Mouse (Mus musculus): Measurements from ENCODE around the gene Cpt1b. TPM values are rescaled to one million over a fixed set of nuclear protein-coding genes. Genes with fewer than 3 reads are reported as not detected.
A peak's percentile ranks its signal among the peaks of the same experiment; 100 is the strongest.

Cpt1b gene
- polyA plus RNA-seq, 1 experiment from 2014 or later, result 1.2 TPM

DNA sequence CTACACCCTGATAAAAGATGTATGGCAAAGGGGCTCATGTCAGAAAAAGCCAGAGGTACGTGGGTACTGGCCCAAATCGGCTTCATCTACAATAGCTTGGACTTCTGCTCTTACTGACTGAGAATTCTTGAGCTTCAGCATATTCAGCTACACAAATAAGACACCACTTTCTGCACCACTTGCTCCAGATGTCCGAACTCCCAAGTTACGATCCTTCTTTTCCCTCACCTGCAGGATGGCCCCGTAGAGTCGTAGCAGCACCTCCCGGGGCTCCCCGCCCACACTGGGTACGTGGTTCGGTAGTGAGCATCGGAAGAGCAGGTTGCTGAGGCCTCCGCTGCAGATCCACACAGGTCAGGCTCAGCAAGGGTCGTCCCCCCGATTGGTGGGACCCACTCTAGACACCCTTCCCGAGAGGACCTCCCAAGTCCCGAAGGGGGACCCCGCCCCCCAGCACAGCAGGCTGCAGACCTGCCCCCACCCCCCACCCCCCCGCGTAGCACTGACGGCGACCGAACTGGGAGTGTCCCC lies 3.2 kb upstream of the Cpt1b start:
- H3K4me1 ChIP-seq (ENCODE audit: control insufficient read depth, insufficient read depth, low read length), result peaks cover 11% of the 10 kb centered on the region
- no peaks in the 10 kb centered on the region for H3K27me3 ChIP-seq (ENCODE audit: control insufficient read depth, insufficient read depth, low read depth, low read length)
- peaks cover 13% of the 10 kb centered on the region for H3K36me3 ChIP-seq (ENCODE audit: control insufficient read depth, insufficient read depth, low read length)
- peak overlapping the region; percentile 81 for H3K4me3 ChIP-seq (ENCODE audit: low read depth, low read length)
- peak overlapping the region; percentile 78 for H3K9ac ChIP-seq (ENCODE audit: low read depth, low read length)
- peak overlapping the region; percentile 95 for H3K27ac ChIP-seq (ENCODE audit: low read length)
- WGBS, result 4% methylated on average over 22 of the region's 22 CpGs
- H3K4me2 ChIP-seq (ENCODE audit: low read length), result peak overlapping the region; percentile 93
- ATAC-seq, result peak; percentile 62
- no peaks in the 10 kb centered on the region for H3K9me3 ChIP-seq (replicated peaks; ENCODE audit: control insufficient read depth, low read length, poor library complexity, severe bottlenecking)

DNA sequence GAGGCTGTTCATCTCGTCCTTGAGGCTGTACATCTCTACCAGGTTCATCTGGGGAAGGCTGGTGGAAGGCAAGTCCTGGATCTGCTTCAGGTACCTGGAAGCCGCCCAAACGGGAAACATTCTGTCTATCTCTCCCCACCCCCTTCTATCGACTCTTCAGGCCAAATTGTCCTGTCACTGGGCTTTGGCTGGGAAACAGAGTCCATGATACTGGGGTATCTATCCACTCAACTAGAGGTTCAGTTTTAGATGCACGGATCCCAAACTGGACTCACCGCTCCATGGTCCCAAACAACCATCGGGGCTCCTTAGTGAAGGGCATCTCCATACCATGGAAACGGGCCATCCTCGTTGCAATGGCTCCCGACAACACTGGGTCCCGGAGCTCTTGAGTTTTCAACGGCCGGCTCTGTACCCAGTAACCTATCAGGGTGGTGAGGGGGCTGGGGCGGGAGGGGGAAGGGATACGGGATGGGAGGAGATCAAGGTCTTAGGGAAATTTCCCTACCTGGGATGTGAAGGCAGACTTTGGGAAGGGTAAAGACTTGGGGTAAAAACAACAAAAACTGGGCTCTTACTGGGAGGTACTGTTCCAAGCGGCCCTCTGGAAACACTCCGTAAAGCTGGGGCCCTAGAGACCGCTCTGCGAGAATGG lies 2.6 kb upstream of the Cpt1b start:
- Histone ChIP-seq H3K9ac (ENCODE audit: low read depth, low read length) (peak overlapping the region; percentile 78), H3K4me1 (ENCODE audit: control insufficient read depth, insufficient read depth, low read length) (peaks cover 11% of the 10 kb centered on the region), H3K27me3 (ENCODE audit: control insufficient read depth, insufficient read depth, low read depth, low read length) (no peaks in the 10 kb centered on the region), H3K9me3 (replicated peaks; ENCODE audit: control insufficient read depth, low read length, poor library complexity, severe bottlenecking) (no peaks in the 10 kb centered on the region), H3K36me3 (ENCODE audit: control insufficient read depth, insufficient read depth, low read length) (peaks cover 13% of the 10 kb centered on the region), H3K4me2 (ENCODE audit: low read length) (peak overlapping the region; percentile 93), H3K27ac (ENCODE audit: low read length) (no peak overlapping the region), H3K4me3 (ENCODE audit: low read depth, low read length) (peak overlapping the region; percentile 81)
- no peak for ATAC-seq
- WGBS, result 83% methylated on average over 19 of the region's 19 CpGs

GRCm38 (mm10) chr15:89426716-89427115 lies 1.1 kb upstream of the Cpt1b start:
- Histone ChIP-seq H3K9me3 (replicated peaks; ENCODE audit: control insufficient read depth, low read length, poor library complexity, severe bottlenecking) (no peaks in the 10 kb centered on the region), H3K4me3 (ENCODE audit: low read depth, low read length) (no peak overlapping the region), H3K9ac (ENCODE audit: low read depth, low read length) (no peak overlapping the region), H3K27ac (ENCODE audit: low read length) (no peak overlapping the region), H3K4me2 (ENCODE audit: low read length) (no peak overlapping the region), H3K27me3 (ENCODE audit: control insufficient read depth, insufficient read depth, low read depth, low read length) (no peaks in the 10 kb centered on the region), H3K4me1 (ENCODE audit: control insufficient read depth, insufficient read depth, low read length) (peaks cover 11% of the 10 kb centered on the region), H3K36me3 (ENCODE audit: control insufficient read depth, insufficient read depth, low read length) (peaks cover 15% of the 10 kb centered on the region)
- no peak for ATAC-seq
- WGBS, result 89% methylated on average over 10 of the region's 10 CpGs

DNA sequence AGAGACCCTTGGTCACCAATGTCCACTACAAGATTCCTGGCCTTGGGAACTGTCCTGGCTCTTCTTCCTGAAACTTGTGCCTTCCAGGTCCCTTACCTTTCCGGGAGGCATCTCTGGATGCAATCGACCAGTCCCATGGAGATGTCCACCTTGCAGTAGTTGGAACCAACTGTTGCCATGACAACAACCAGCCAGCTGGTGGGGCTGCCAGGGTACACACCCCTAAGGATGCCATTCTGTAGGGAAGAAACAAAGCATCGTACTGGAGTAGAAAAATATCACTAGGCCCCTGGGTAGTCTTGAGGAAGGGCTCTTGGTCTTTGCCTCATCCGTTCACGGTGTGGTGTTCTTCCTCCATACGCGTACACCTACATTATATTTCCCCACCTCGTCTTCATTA lies 1.0 kb downstream of the Cpt1b start:
- H3K9ac ChIP-seq (ENCODE audit: low read depth, low read length), result no peak overlapping the region
- no peak for ATAC-seq
- no peaks in the 10 kb centered on the region for H3K27me3 ChIP-seq (ENCODE audit: control insufficient read depth, insufficient read depth, low read depth, low read length)
- no peak overlapping the region for H3K4me2 ChIP-seq (ENCODE audit: low read length)
- H3K27ac ChIP-seq (ENCODE audit: low read length), result no peak overlapping the region
- peaks cover 20% of the 10 kb centered on the region for H3K36me3 ChIP-seq (ENCODE audit: control insufficient read depth, insufficient read depth, low read length)
- peaks cover 9% of the 10 kb centered on the region for H3K4me1 ChIP-seq (ENCODE audit: control insufficient read depth, insufficient read depth, low read length)
- 83% methylated on average over 8 of the region's 8 CpGs for WGBS
- no peaks in the 10 kb centered on the region for H3K9me3 ChIP-seq (replicated peaks; ENCODE audit: control insufficient read depth, low read length, poor library complexity, severe bottlenecking)
- no peak overlapping the region for H3K4me3 ChIP-seq (ENCODE audit: low read depth, low read length)

GRCm38 (mm10) chr15:89421938-89422337 lies 3.7 kb downstream of the Cpt1b start:
- no peaks in the 10 kb centered on the region for H3K4me1 ChIP-seq (ENCODE audit: control insufficient read depth, insufficient read depth, low read length)
- no peak overlapping the region for H3K4me2 ChIP-seq (ENCODE audit: low read length)
- no peak overlapping the region for H3K27ac ChIP-seq (ENCODE audit: low read length)
- H3K9ac ChIP-seq (ENCODE audit: low read depth, low read length), result no peak overlapping the region
- no peak for ATAC-seq
- WGBS, result 93% methylated on average over 9 of the region's 9 CpGs
- H3K9me3 ChIP-seq (replicated peaks; ENCODE audit: control insufficient read depth, low read length, poor library complexity, severe bottlenecking), result no peaks in the 10 kb centered on the region
- no peaks in the 10 kb centered on the region for H3K27me3 ChIP-seq (ENCODE audit: control insufficient read depth, insufficient read depth, low read depth, low read length)
- no peak overlapping the region for H3K4me3 ChIP-seq (ENCODE audit: low read depth, low read length)
- H3K36me3 ChIP-seq (ENCODE audit: control insufficient read depth, insufficient read depth, low read length), result peaks cover 24% of the 10 kb centered on the region

- H3K27me3 ChIP-seq (ENCODE audit: control insufficient read depth, insufficient read depth, low read depth, low read length), result no peaks in the 10 kb centered on the region
- H3K4me3 ChIP-seq (ENCODE audit: low read depth, low read length), result no peak overlapping the region
- H3K36me3 ChIP-seq (ENCODE audit: control insufficient read depth, insufficient read depth, low read length), result peaks cover 9% of the 10 kb centered on the region; the same call in 1 of the 2 replicates
- H3K9me3 ChIP-seq (replicated peaks; ENCODE audit: control insufficient read depth, low read length, poor library complexity, severe bottlenecking), result no peaks in the 10 kb centered on the region
- no peak overlapping the region for H3K4me2 ChIP-seq (ENCODE audit: low read length)
- no peak for ATAC-seq
- no peak overlapping the region for H3K27ac ChIP-seq (ENCODE audit: low read length)
- H3K9ac ChIP-seq (ENCODE audit: low read depth, low read length), result no peak overlapping the region
- no peaks in the 10 kb centered on the region for H3K4me1 ChIP-seq (ENCODE audit: control insufficient read depth, insufficient read depth, low read length)
- WGBS, result 90% methylated on average over 8 of the region's 8 CpGs
Measured at GRCm38 (mm10) chr15:89415282-89415681, 10.4 kb downstream of the Cpt1b start.

GRCm38 (mm10) chr15:89410118-89410517 lies 15.5 kb downstream of the Cpt1b start, which contains the start of gene Syce3:
Gene Syce3 (minus strand): TSS chr15:89410503.
- no peaks in the 10 kb centered on the region for H3K4me1 ChIP-seq (ENCODE audit: control insufficient read depth, insufficient read depth, low read length)
- no peaks in the 10 kb centered on the region for H3K36me3 ChIP-seq (ENCODE audit: control insufficient read depth, insufficient read depth, low read length)
- H3K4me3 ChIP-seq (ENCODE audit: low read depth, low read length), result no peak within 1 kb of the TSS
- H3K27ac ChIP-seq (ENCODE audit: low read length), result no peak within 1 kb of the TSS
- peaks cover 3% of the 10 kb centered on the region; the same call in 1 of the 2 replicates for H3K9me3 ChIP-seq (replicated peaks; ENCODE audit: control insufficient read depth, low read length, poor library complexity, severe bottlenecking)
- no peaks in the 10 kb centered on the region for H3K27me3 ChIP-seq (ENCODE audit: control insufficient read depth, insufficient read depth, low read depth, low read length)
- H3K4me2 ChIP-seq (ENCODE audit: low read length), result no peak within 1 kb of the TSS
- 91% methylated on average over 24 of the region's 24 CpGs for WGBS
- ATAC-seq, result no peak
- no peak within 1 kb of the TSS for H3K9ac ChIP-seq (ENCODE audit: low read depth, low read length)

GRCm38 (mm10) chr15:89406691-89407090 lies 19.0 kb downstream of the Cpt1b start:
- Histone ChIP-seq H3K9me3 (replicated peaks; ENCODE audit: control insufficient read depth, low read length, poor library complexity, severe bottlenecking) (peaks cover 3% of the 10 kb centered on the region; the same call in 1 of the 2 replicates), H3K4me1 (ENCODE audit: control insufficient read depth, insufficient read depth, low read length) (no peaks in the 10 kb centered on the region), H3K27ac (ENCODE audit: low read length) (no peak overlapping the region), H3K27me3 (ENCODE audit: control insufficient read depth, insufficient read depth, low read depth, low read length) (no peaks in the 10 kb centered on the region), H3K36me3 (ENCODE audit: control insufficient read depth, insufficient read depth, low read length) (no peaks in the 10 kb centered on the region), H3K4me3 (ENCODE audit: low read depth, low read length) (no peak overlapping the region), H3K4me2 (ENCODE audit: low read length) (no peak overlapping the region), H3K9ac (ENCODE audit: low read depth, low read length) (no peak overlapping the region)
- ATAC-seq, result no peak

- no peaks in the 10 kb centered on the region for H3K36me3 ChIP-seq (ENCODE audit: control insufficient read depth, insufficient read depth, low read length)
Measured at GRCm38 (mm10) chr15:89404831-89405623, 20.6 kb downstream of the Cpt1b start.

More at GRCm38 (mm10) chr15:89404831-89405623, 20.6 kb downstream of the Cpt1b start:
- no peaks in the 10 kb centered on the region for H3K27me3 ChIP-seq (ENCODE audit: control insufficient read depth, insufficient read depth, low read depth, low read length)
- no peak for ATAC-seq
- WGBS, result 87% methylated on average over 10 of the region's 10 CpGs
- no peak overlapping the region for H3K9ac ChIP-seq (ENCODE audit: low read depth, low read length)
- peaks cover 3% of the 10 kb centered on the region; the same call in 1 of the 2 replicates for H3K9me3 ChIP-seq (replicated peaks; ENCODE audit: control insufficient read depth, low read length, poor library complexity, severe bottlenecking)
- H3K4me3 ChIP-seq (ENCODE audit: low read depth, low read length), result no peak overlapping the region
- H3K4me1 ChIP-seq (ENCODE audit: control insufficient read depth, insufficient read depth, low read length), result no peaks in the 10 kb centered on the region
- no peak overlapping the region for H3K27ac ChIP-seq (ENCODE audit: low read length)
- H3K4me2 ChIP-seq (ENCODE audit: low read length), result no peak overlapping the region
